Mouse (Mus musculus) heart, embryonic 11.5 days (tissue): Measurements from ENCODE around the gene Lin52. TPM values are rescaled to one million over a fixed set of nuclear protein-coding genes. Genes with fewer than 3 reads are reported as not detected.

Experiments used
- ATAC-seq: fragments of 200-750 bp; cut with Nextera tagmentation; replicated peaks from 2 replicates; pipeline ENCODE4 v1.8.0; 2017; ENCODE audit warnings: moderate library complexity; ENCODE audit not compliant: insufficient number of reproducible peaks, low FRiP score, low TSS enrichment
- H3K27ac ChIP-seq: fragments of 300-500 bp; sonication (generic); 2 replicates; pipeline ENCODE4 v1.5.1; 2014; ENCODE audit warnings: mild to moderate bottlenecking, low read depth, low read length
- H3K27me3 ChIP-seq: fragments of 300-500 bp; sonication (generic); 2 replicates; pipeline ENCODE4 v1.6.1; 2014; ENCODE audit warnings: mild to moderate bottlenecking, low read length, mixed read lengths; ENCODE audit not compliant: control insufficient read depth, insufficient read depth
- H3K36me3 ChIP-seq: fragments of 300-500 bp; sonication (generic); 2 replicates; pipeline ENCODE4 v1.6.1; 2014; ENCODE audit warnings: mild to moderate bottlenecking, low read length, moderate library complexity, mixed read lengths; ENCODE audit not compliant: control insufficient read depth, insufficient read depth
- H3K4me1 ChIP-seq: fragments of 300-500 bp; sonication (generic); 2 replicates; pipeline ENCODE4 v1.6.1; 2014; ENCODE audit warnings: low read length; ENCODE audit not compliant: control insufficient read depth, insufficient read depth
- H3K4me2 ChIP-seq: fragments of 300-500 bp; sonication (generic); 2 replicates; pipeline ENCODE4 v1.6.1; 2014; ENCODE audit warnings: mild to moderate bottlenecking, moderate library complexity
- H3K4me3 ChIP-seq: fragments of 300-500 bp; sonication (generic); 2 replicates; pipeline ENCODE4 v1.5.1; 2014; ENCODE audit warnings: low read depth, low read length
- H3K9ac ChIP-seq: fragments of 300-500 bp; sonication (generic); 2 replicates; pipeline ENCODE4 v1.6.1; 2014; ENCODE audit warnings: mild to moderate bottlenecking, low read depth, low read length, moderate library complexity
- H3K9me3 ChIP-seq: fragments of 300-500 bp; sonication (generic); replicated peaks from 2 replicates; pipeline ENCODE4 v1.6.1; 2016; ENCODE audit warnings: low read length; ENCODE audit not compliant: control insufficient read depth
- WGBS: fragments of 180-500 bp; shearing (Covaris S2); extraction: QIAGEN DNeasy Blood & Tissue Kit; methylation state at CpG from one replicate; pipeline ENCODE4 v1.1.7; 2014; ENCODE audit not compliant: insufficient replicate concordance; 5-methylcytosine and 5-hydroxymethylcytosine counted together
- polyA plus RNA-seq: library from polyadenylated mRNA; unstranded; fragments of >200 nt; fragmentation: Nextera tagmentation; extraction: Ambion mirVana; gene quantifications from 2 replicates; pipeline ENCODE4 v1.2.1, GENCODE M21; 2014

Lin52 gene
- polyA plus RNA-seq, 1 experiment from 2014 or later: 19.1 TPM

DNA sequence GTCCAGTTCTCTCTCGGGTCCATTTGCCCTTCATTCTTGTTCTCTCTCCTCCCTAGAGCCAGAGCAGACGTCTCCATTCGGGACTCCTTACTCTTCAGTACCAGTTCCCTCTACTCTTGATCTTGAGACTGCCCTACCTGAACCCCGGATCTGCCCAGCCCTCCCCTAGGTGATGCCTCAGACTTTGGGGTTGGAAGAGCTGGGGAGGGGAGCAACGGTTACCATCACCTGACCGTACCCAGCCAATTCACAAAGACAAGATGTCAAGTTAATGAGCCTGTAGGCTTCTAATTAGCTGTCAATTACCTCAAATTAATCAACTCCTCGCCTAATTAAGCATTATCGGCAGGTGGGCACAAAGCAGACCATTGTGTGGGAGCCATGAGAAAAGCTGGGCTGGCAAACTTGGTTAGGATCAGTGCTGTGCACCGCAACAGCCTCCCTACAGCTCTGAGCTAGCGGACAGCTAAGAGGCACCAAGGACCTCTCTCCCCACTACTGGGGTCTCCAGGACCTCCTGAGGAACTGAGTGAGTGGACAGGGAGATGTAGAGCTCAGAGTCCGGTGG lies 90.3 kb downstream of the Lin52 start:
- no peaks in the 10 kb centered on the region for H3K4me1 ChIP-seq
- no peaks in the 10 kb centered on the region for H3K36me3 ChIP-seq
- no peaks in the 10 kb centered on the region for H3K27me3 ChIP-seq
- H3K9me3 ChIP-seq: no peaks in the 10 kb centered on the region
- ATAC-seq: no peak
- H3K9ac ChIP-seq: no peak overlapping the region
- no peak overlapping the region for H3K4me3 ChIP-seq
- 78% methylated on average over 11 of the region's 11 CpGs for WGBS
- no peak overlapping the region for H3K4me2 ChIP-seq
- no peak overlapping the region for H3K27ac ChIP-seq

DNA sequence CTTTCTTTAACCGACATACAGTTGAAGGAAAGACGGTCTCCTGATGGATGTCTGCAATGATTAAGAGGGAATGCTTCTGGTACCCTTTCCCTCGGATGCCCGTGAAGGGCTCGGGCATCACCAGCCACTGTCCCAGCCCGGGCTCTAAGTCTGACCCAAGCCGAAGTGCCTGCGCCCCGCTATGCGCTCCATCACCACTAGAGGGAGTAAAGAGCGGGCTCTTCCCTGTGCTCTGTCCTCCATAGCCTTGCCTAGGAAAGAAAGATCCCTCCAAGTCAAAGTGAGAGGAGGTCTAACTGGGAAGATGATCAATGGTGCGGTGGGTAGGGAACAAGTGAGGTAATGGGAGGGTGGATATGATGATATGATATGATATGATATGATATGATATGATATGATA lies 94.8 kb downstream of the Lin52 start:
- Histone ChIP-seq H3K4me2 (no peak overlapping the region), H3K4me3 (no peak overlapping the region), H3K4me1 (no peaks in the 10 kb centered on the region), H3K27ac (no peak overlapping the region), H3K36me3 (no peaks in the 10 kb centered on the region), H3K27me3 (no peaks in the 10 kb centered on the region), H3K9ac (no peak overlapping the region), H3K9me3 (no peaks in the 10 kb centered on the region)
- WGBS: 5% methylated on average over 12 of the region's 12 CpGs
- 0 out of 2 replicates have a peak, but pooled peaks have one; percentile 29 for ATAC-seq

DNA sequence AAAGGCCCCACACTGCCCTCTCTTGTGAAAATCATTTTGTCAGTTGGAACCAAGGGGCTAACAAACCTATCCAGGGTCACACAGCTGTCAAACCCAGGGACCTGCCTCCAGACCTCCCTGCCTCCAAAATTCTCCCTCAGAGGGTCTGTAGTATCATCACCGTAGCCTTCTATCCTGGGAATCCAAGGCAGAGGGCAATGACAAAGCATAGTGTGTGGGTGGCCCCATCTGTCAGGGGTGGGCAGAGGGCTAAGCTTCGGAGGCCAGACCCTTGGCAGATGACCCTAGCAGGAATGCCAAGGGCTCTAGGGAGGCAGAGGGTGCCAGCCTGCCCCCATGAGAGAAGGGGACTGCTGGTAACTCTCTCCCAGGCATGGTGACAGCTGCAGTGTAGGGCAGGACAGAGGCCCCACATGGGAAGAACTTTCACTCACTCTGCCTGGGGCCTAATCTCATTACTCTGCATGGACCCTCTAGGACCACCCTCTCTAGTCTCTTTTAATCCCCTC lies 95.4 kb downstream of the Lin52 start:
- no peak overlapping the region for H3K9ac ChIP-seq
- no peak overlapping the region for H3K27ac ChIP-seq
- no peaks in the 10 kb centered on the region for H3K9me3 ChIP-seq
- no peaks in the 10 kb centered on the region for H3K4me1 ChIP-seq
- no peaks in the 10 kb centered on the region for H3K27me3 ChIP-seq
- no peaks in the 10 kb centered on the region for H3K36me3 ChIP-seq
- 77% methylated on average over 2 of the region's 2 CpGs for WGBS
- H3K4me2 ChIP-seq: no peak overlapping the region
- ATAC-seq: no peak
- H3K4me3 ChIP-seq: no peak overlapping the region

DNA sequence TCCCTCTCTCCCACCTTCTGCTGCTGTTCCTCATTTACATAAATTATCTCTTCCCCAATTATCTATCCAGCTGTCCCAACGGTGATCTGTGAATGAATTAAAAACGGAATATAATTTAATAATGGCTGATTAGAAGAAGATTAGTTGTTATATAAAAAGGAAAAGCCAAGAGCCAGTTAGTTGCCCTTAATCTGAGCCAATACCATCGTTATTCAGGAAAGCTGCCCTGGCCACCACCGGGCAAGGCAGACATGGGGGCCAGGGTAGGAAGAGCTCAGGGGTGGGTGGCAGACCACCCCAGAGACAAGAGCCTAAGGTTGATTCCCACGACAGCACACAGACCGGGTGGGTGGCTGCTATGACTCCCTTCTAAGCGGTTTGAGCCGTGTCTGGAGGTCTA lies 97.0 kb downstream of the Lin52 start:
- Histone ChIP-seq H3K9me3 (no peaks in the 10 kb centered on the region), H3K4me2 (no peak overlapping the region), H3K4me3 (no peak overlapping the region), H3K4me1 (no peaks in the 10 kb centered on the region), H3K27me3 (no peaks in the 10 kb centered on the region), H3K9ac (no peak overlapping the region), H3K36me3 (no peaks in the 10 kb centered on the region), H3K27ac (no peak overlapping the region)
- 50% methylated on average over 8 of the region's 8 CpGs for WGBS
- ATAC-seq: no peak

DNA sequence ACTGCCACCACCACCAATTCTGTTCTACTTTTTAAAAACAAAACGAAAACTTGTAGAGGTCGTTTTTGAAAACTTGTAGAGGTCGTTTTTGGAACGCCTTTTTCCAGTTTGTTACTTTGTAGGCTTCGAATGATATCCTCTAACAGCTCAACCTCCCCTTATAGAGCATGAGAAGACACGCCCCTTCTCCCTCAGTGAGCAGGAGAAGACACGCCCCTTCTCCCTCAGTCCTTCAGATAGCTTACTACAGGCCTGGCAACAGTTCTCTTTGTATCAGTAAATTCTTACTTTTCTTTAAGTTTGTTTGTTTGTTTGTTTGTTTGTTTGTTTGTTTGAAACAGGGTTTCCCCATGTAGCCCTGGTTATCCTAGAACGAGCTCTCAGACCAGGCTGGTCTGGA lies 104.0 kb downstream of the Lin52 start:
- WGBS: 48% methylated on average over 8 of the region's 8 CpGs
- Histone ChIP-seq H3K4me3 (no peak overlapping the region), H3K9ac (no peak overlapping the region), H3K27me3 (no peaks in the 10 kb centered on the region), H3K9me3 (no peaks in the 10 kb centered on the region), H3K4me1 (no peaks in the 10 kb centered on the region), H3K4me2 (no peak overlapping the region), H3K36me3 (no peaks in the 10 kb centered on the region), H3K27ac (no peak overlapping the region)
- no peak for ATAC-seq

DNA sequence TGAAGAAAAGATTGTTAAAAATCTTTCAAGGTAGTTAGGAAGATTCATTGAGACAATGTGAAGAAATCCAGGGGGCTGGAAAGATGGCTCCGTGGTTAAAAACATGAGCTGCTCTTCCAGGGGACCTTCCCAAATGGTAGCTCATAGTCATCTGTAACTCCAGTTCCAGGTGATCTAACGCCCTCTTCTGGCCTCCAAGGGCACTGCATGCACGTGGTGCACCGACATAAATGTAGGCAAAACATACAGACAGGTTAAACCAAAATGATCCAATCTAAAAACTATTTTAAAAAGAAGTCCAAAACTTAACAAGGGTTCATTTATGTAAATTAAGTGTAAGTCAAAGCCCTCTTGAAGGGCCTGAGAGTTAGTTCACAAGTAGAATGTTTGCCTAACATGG lies 111.3 kb downstream of the Lin52 start:
- Histone ChIP-seq H3K27ac (no peak overlapping the region), H3K4me3 (no peak overlapping the region), H3K4me2 (no peak overlapping the region), H3K9ac (no peak overlapping the region), H3K4me1 (no peaks in the 10 kb centered on the region), H3K36me3 (no peaks in the 10 kb centered on the region), H3K9me3 (no peaks in the 10 kb centered on the region), H3K27me3 (peaks cover 6% of the 10 kb centered on the region)
- 48% methylated on average over 4 of the region's 4 CpGs for WGBS
- no peak for ATAC-seq

DNA sequence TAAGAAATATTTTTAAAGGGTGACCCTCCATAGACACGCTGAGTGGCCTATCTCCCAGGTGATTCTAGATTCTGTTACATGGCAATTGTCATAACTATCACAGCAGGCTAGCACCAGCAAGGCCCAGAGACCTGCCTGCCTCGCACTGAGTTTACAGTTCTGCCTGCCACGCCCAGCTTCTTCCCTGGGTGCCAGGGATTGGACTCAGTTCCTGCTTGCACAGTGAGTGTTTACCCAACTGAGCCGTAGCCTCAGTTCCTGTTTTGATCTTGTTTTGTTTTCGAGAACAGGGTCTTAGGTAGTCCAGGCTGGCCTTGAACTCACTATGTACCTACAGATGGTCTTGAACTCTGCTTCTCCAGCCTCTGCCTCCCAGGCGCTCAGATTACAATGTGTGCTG lies 116.4 kb downstream of the Lin52 start:
- no peak for ATAC-seq
- no peak overlapping the region for H3K4me3 ChIP-seq
- no peak overlapping the region for H3K27ac ChIP-seq
- H3K9ac ChIP-seq: no peak overlapping the region
- WGBS: 74% methylated on average over 6 of the region's 6 CpGs
- H3K9me3 ChIP-seq: no peaks in the 10 kb centered on the region
- no peaks in the 10 kb centered on the region for H3K36me3 ChIP-seq
- H3K4me1 ChIP-seq: peaks cover 12% of the 10 kb centered on the region
- peaks cover 55% of the 10 kb centered on the region for H3K27me3 ChIP-seq
- no peak overlapping the region for H3K4me2 ChIP-seq

DNA sequence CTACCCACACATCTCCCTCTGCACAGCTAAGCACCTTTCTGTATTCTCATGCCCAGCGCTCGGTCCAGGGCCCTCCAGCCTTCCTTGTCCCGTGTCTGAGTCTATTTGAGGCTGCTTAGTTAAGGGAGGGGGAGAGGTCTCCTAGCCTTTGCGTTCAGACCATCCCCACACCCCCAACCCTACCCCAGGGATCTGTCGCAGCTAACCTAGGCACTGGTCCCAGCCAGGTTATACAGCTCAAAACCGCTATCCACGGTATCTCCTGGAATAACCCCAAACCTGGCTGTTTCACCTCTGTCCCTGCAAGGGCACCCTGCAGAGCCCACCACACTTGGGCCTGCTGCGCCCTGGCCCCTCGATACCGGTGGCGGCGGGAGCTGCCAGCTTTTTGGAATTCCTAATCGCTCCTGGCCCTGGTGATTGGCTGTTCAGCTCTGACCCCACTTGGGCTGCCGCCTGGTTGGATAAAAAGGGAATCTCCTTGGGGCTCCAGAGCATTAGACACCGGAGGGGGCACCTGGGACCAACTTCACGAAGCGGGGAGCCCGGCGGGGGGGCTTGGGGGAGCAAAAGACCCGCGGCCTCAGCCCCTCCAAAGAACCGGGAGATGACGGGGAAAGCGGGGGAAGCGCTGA lies 118.2 kb downstream of the Lin52 start, which contains the start of gene Vsx2:
TSS of gene Vsx2 (plus strand) at position 427 of the 635 bp plus-strand sequence.
- Histone ChIP-seq H3K4me1 (peaks cover 12% of the 10 kb centered on the region), H3K27me3 (peaks cover 66% of the 10 kb centered on the region), H3K4me3 (peak within 1 kb of the TSS; percentile 26), H3K9ac (no peak within 1 kb of the TSS), H3K27ac (no peak within 1 kb of the TSS), H3K36me3 (no peaks in the 10 kb centered on the region), H3K9me3 (no peaks in the 10 kb centered on the region), H3K4me2 (peak within 1 kb of the TSS; percentile 51)
- WGBS: 3% methylated on average over 19 of the region's 25 CpGs
- ATAC-seq: no peak
